In genomic region chr11:23614546-23614945, GRCm38 (mm10) we compare ENCODE assay signal across 22 mouse cellular contexts.
"Had no signal": no experiment of that assay in that cellular context is flagged by ENCODE, and none has a peak within 500 bp of the region (broad histone marks: within the 10 kb centered on the region; RNA-seq: fewer than 3 reads in every experiment).

No protein-coding gene starts in this region.

- H3K27me3 ChIP-seq: lung, embryonic 15.5 days; midbrain, embryonic 12.5 days; neural tube, embryonic 13.5 days; neural tube, embryonic 15.5 days had no signal

- H3K4me2 ChIP-seq: lung, embryonic 15.5 days; midbrain, embryonic 12.5 days; neural tube, embryonic 13.5 days; neural tube, embryonic 15.5 days had no signal

- H3K4me3 ChIP-seq: lung, embryonic 15.5 days; midbrain, embryonic 10.5 days; midbrain, embryonic 12.5 days; myocyte; neural tube, embryonic 13.5 days; neural tube, embryonic 15.5 days had no signal

- H3K4me1 ChIP-seq: lung, embryonic 15.5 days; midbrain, embryonic 10.5 days; midbrain, embryonic 12.5 days; neural tube, embryonic 13.5 days; neural tube, embryonic 15.5 days had no signal

- H3K9ac ChIP-seq: liver, postnatal 0 days; lung, embryonic 15.5 days; midbrain, embryonic 12.5 days; neural tube, embryonic 13.5 days; neural tube, embryonic 15.5 days had no signal

- DNase-seq: liver, postnatal 0 days; lung, adult 2 months; lung, postnatal 14 days; lung, postnatal 36 days; midbrain, embryonic 14.5 days; retina, postnatal 1 day; right cerebral cortex, adult 18-20 months; right cerebral cortex, postnatal 25 days; right cerebral cortex, postnatal 4 days; spleen, adult 18-20 months; thymus, adult 2 months; thymus, postnatal 25 days; thymus, postnatal 4 days had no signal

- ATAC-seq: liver, postnatal 0 days; lung, postnatal 0 days; midbrain, embryonic 16.5 days had no signal

- H3K27ac ChIP-seq: lung, embryonic 15.5 days; macrophage; midbrain, embryonic 10.5 days; midbrain, embryonic 12.5 days; neural tube, embryonic 13.5 days; neural tube, embryonic 15.5 days had no signal

- H3K9me3 ChIP-seq: lung, embryonic 15.5 days; midbrain, embryonic 10.5 days; midbrain, embryonic 12.5 days; neural tube, embryonic 13.5 days; neural tube, embryonic 15.5 days had no signal
